ENCODE assay signal across 11 mouse cellular contexts in the genomic region with DNA sequence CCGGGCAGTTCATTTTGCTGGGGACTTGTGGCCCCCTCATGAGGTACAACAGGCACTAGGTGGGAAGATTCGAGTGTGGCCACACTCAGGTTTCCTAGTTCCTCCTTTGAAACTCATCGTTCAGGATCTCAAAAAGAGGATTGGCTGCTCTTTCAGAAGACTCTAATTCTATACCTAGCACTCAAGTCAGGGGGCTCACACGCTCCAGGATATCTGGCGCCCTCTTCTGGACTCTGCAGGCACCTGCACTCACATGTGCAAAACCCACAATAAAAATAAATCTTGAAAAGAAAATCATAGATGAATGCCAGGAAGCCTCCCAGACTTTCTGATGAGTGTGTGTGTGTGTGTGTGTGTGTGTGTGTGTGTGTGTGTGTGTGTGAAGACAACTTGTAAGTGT. TPM values are rescaled to one million over a fixed set of nuclear protein-coding genes. Genes with fewer than 3 reads are reported as not detected.
DNase-seq lines count a peak whose midpoint lies in the region; ATAC-seq and TF ChIP-seq lines count a peak whose summit lies in the region.
"Had no signal": no experiment of that assay in that cellular context is flagged by ENCODE, and none has a peak within 500 bp of the region (broad histone marks: within the 10 kb centered on the region; RNA-seq: fewer than 3 reads in every experiment).

No protein-coding gene starts in this region.

- no peaks in the 10 kb centered on the region for H3K9me3 ChIP-seq in forebrain, postnatal 0 days (ENCODE audit: low read length)
- H3K9me3 ChIP-seq in forebrain, embryonic 12.5 days: no peaks in the 10 kb centered on the region
- H3K9me3 ChIP-seq in midbrain, embryonic 14.5 days (ENCODE audit: control insufficient read depth, low read length): no peaks in the 10 kb centered on the region
- H3K9me3 ChIP-seq in midbrain, embryonic 10.5 days (replicated peaks): no peaks in the 10 kb centered on the region
- H3K9me3 ChIP-seq in intestine, embryonic 16.5 days (ENCODE audit: control insufficient read depth, low read length): no peaks in the 10 kb centered on the region
- H3K9me3 ChIP-seq: hindbrain, embryonic 15.5 days had no signal

- no peaks in the 10 kb centered on the region for H3K27me3 ChIP-seq in forebrain, postnatal 0 days (ENCODE audit: insufficient read depth, low read length)
- peaks cover 58% of the 10 kb centered on the region for H3K27me3 ChIP-seq in forebrain, embryonic 12.5 days
- H3K27me3 ChIP-seq in midbrain, embryonic 14.5 days (ENCODE audit: control insufficient read depth, insufficient read depth, low read length): peaks cover 28% of the 10 kb centered on the region; the same call in 1 of the 2 replicates
- peaks cover 64% of the 10 kb centered on the region for H3K27me3 ChIP-seq in midbrain, embryonic 10.5 days (ENCODE audit: low read depth, poor library complexity, severe bottlenecking)
- no peaks in the 10 kb centered on the region for H3K27me3 ChIP-seq in intestine, embryonic 16.5 days (replicated peaks; ENCODE audit: control insufficient read depth, insufficient read depth, low read length)
- H3K27me3 ChIP-seq: hindbrain, embryonic 15.5 days had no signal

- TF ChIP-seq POLR2A in olfactory bulb, adult 2 months (IDR thresholded peaks at IDR 0.05; ENCODE audit: insufficient read depth, low read depth, low read length): no peak

- no peak overlapping the region for H3K27ac ChIP-seq in forebrain, postnatal 0 days (ENCODE audit: low read depth, low read length)
- H3K27ac ChIP-seq in forebrain, embryonic 12.5 days: no peak overlapping the region
- no peak overlapping the region for H3K27ac ChIP-seq in midbrain, embryonic 14.5 days (replicated peaks; ENCODE audit: low read depth, low read length)
- H3K27ac ChIP-seq in midbrain, embryonic 10.5 days (replicated peaks): no peak overlapping the region
- no peak overlapping the region for H3K27ac ChIP-seq in olfactory bulb, adult 2 months (ENCODE audit: insufficient read depth, low read depth, low read length)
- H3K27ac ChIP-seq in intestine, embryonic 16.5 days (ENCODE audit: low read length): no peak overlapping the region
- H3K27ac ChIP-seq: hindbrain, embryonic 15.5 days had no signal

- TF ChIP-seq CTCF in forebrain, postnatal 0 days (IDR thresholded peaks at IDR 0.05; ENCODE audit: low read depth): peak; percentile 56
- peak; percentile 24; the same call in 1 of the 2 replicates for TF ChIP-seq CTCF in olfactory bulb, adult 2 months (IDR thresholded peaks at IDR 0.05; ENCODE audit: insufficient read depth, low read depth, low read length)

- ATAC-seq in forebrain, postnatal 0 days: no peak
- no peak for ATAC-seq in forebrain, embryonic 12.5 days (ENCODE audit: low FRiP score)
- no peak for ATAC-seq in midbrain, embryonic 14.5 days (ENCODE audit: low FRiP score, low TSS enrichment)
- ATAC-seq in intestine, embryonic 16.5 days: no peak

- WGBS in forebrain, postnatal 0 days: 72% methylated on average over 5 of the region's 5 CpGs
- 70% methylated on average over 5 of the region's 5 CpGs for WGBS in forebrain, embryonic 12.5 days
- WGBS in midbrain, embryonic 14.5 days: 73% methylated on average over 5 of the region's 5 CpGs
- 65% methylated on average over 5 of the region's 5 CpGs for WGBS in midbrain, embryonic 10.5 days
- WGBS in olfactory bulb, adult 2 months: 73% methylated on average over 5 of the region's 5 CpGs
- WGBS in intestine, embryonic 16.5 days: 69% methylated on average over 5 of the region's 5 CpGs

- peak; percentile 40 for DNase-seq in forebrain, postnatal 0 days
- DNase-seq in midbrain, embryonic 14.5 days: peak; percentile 27
- DNase-seq in midbrain, embryonic 10.5 days (ENCODE audit: low spot score): no peak
- DNase-seq in NIH3T3 (ENCODE audit: low read depth): peak; percentile 55
- no peak for DNase-seq in left cerebral cortex, postnatal 36 days (ENCODE audit: low spot score in 2 of 2)
- DNase-seq: gastrocnemius, postnatal 36 days had no signal

- H3K4me2 ChIP-seq in forebrain, postnatal 0 days (ENCODE audit: low read depth): no peak overlapping the region
- H3K4me2 ChIP-seq in forebrain, embryonic 12.5 days: no peak overlapping the region
- no peak overlapping the region for H3K4me2 ChIP-seq in midbrain, embryonic 14.5 days (ENCODE audit: low read length)
- no peak overlapping the region for H3K4me2 ChIP-seq in intestine, embryonic 16.5 days (ENCODE audit: low read depth, low read length)

- no peaks in the 10 kb centered on the region for H3K36me3 ChIP-seq in forebrain, postnatal 0 days (ENCODE audit: insufficient read depth)
- no peaks in the 10 kb centered on the region for H3K36me3 ChIP-seq in forebrain, embryonic 12.5 days (replicated peaks)
- H3K36me3 ChIP-seq in midbrain, embryonic 14.5 days (ENCODE audit: control insufficient read depth, insufficient read depth, low read length): no peaks in the 10 kb centered on the region
- H3K36me3 ChIP-seq in midbrain, embryonic 10.5 days: no peaks in the 10 kb centered on the region
- H3K36me3 ChIP-seq in intestine, embryonic 16.5 days (ENCODE audit: control insufficient read depth, insufficient read depth, low read length): no peaks in the 10 kb centered on the region
- H3K36me3 ChIP-seq: hindbrain, embryonic 15.5 days had no signal

- H3K9ac ChIP-seq in forebrain, postnatal 0 days: no peak overlapping the region
- H3K9ac ChIP-seq in forebrain, embryonic 12.5 days: no peak overlapping the region
- H3K9ac ChIP-seq in midbrain, embryonic 14.5 days (replicated peaks; ENCODE audit: low read length): no peak overlapping the region
- no peak overlapping the region for H3K9ac ChIP-seq in intestine, embryonic 16.5 days (ENCODE audit: low read depth, low read length)
- H3K9ac ChIP-seq: hindbrain, embryonic 15.5 days had no signal

- intact Hi-C loops in left cerebral cortex, postnatal 36 days (cut with DNase I): no loop called here

- peaks cover 7% of the 10 kb centered on the region; the same call in 1 of the 2 replicates for H3K4me1 ChIP-seq in forebrain, postnatal 0 days (ENCODE audit: insufficient read depth)
- H3K4me1 ChIP-seq in forebrain, embryonic 12.5 days: peaks cover 26% of the 10 kb centered on the region
- H3K4me1 ChIP-seq in midbrain, embryonic 14.5 days (ENCODE audit: control insufficient read depth, insufficient read depth, low read length): peaks cover 4% of the 10 kb centered on the region; the same call in 1 of the 2 replicates
- H3K4me1 ChIP-seq in midbrain, embryonic 10.5 days: peaks cover 21% of the 10 kb centered on the region
- peaks cover 6% of the 10 kb centered on the region for H3K4me1 ChIP-seq in olfactory bulb, adult 2 months (ENCODE audit: control insufficient read depth, insufficient read depth, low read length)
- H3K4me1 ChIP-seq in intestine, embryonic 16.5 days (ENCODE audit: control insufficient read depth, insufficient read depth, low read length): peaks cover 17% of the 10 kb centered on the region

- no peak overlapping the region for H3K4me3 ChIP-seq in forebrain, postnatal 0 days (ENCODE audit: low read depth, low read length)
- no peak overlapping the region for H3K4me3 ChIP-seq in forebrain, embryonic 12.5 days (replicated peaks)
- no peak overlapping the region for H3K4me3 ChIP-seq in midbrain, embryonic 14.5 days (replicated peaks; ENCODE audit: low read depth, low read length)
- H3K4me3 ChIP-seq in midbrain, embryonic 10.5 days: no peak overlapping the region
- no peak overlapping the region for H3K4me3 ChIP-seq in olfactory bulb, adult 2 months (ENCODE audit: insufficient read depth, low read depth, low read length)
- no peak overlapping the region for H3K4me3 ChIP-seq in intestine, embryonic 16.5 days (ENCODE audit: low read length)
- H3K4me3 ChIP-seq: myocyte had no signal

RNA-seq across cellular contexts. Expression of gene Vgll4, which starts 1.1 kb away (rescaled TPM):
- 59.2 and 72.0 TPM in 2 replicates for total RNA-seq in forebrain, postnatal 0 days (2014; rRNA removed)
- 51.8 and 58.0 TPM in 2 replicates for polyA plus RNA-seq in forebrain, postnatal 0 days (2015; fragmentation: Nextera tagmentation; extraction: Ambion mirVana)
- 91.2 and 96.1 TPM in 2 replicates for polyA plus RNA-seq in forebrain, embryonic 12.5 days (2016; fragmentation: Nextera tagmentation; extraction: Ambion mirVana)
- 32.2 and 42.8 TPM in 2 replicates for polyA plus RNA-seq in midbrain, embryonic 14.5 days (2014; fragmentation: Nextera tagmentation; extraction: Ambion mirVana)
- polyA plus RNA-seq in midbrain, embryonic 10.5 days (2016; fragmentation: Nextera tagmentation; extraction: Ambion mirVana): 70.9 and 79.7 TPM in 2 replicates
- not detected in 2 replicates for polyA plus RNA-seq in olfactory bulb, adult 2 months (2012; ENCODE audit: insufficient read depth, insufficient read length, low replicate concordance, missing spikeins)
- polyA plus RNA-seq in intestine, embryonic 16.5 days (2015; fragmentation: Nextera tagmentation; extraction: Ambion mirVana): 66.1 and 75.7 TPM in 2 replicates
- total RNA-seq in left cerebral cortex, postnatal 36 days (2021): 10 to 100 TPM; 58.5 to 68.8 TPM

Comparison
In these comparisons a context has a peak if more than half of its experiments do, and no peak if none do; other contexts are left out.
1. DNase-seq: peak in forebrain, postnatal 0 days (single experiment), midbrain, embryonic 14.5 days (single experiment) and NIH3T3 (single experiment); none in midbrain, embryonic 10.5 days (single experiment) and left cerebral cortex, postnatal 36 days (0 of 2).